Mouse (Mus musculus) midbrain, postnatal 0 days (tissue): ENCODE measurements around the gene Pcsk5. TPM values are rescaled to one million over a fixed set of nuclear protein-coding genes. Genes with fewer than 3 reads are reported as not detected.

Source experiments
- ATAC-seq: fragments of 200-750 bp; cut with Nextera tagmentation; 2 replicates; pipeline ENCODE4 v1.8.0; 2017; ENCODE audit warnings: moderate number of reproducible peaks, mild to moderate bottlenecking, moderate TSS enrichment, moderate library complexity; ENCODE audit not compliant: low FRiP score
- DNase-seq: peaks from one replicate; pipeline ENCODE4 v3.0.0-alpha.2; 2015; ENCODE audit warnings: low spot score
- H3K27ac ChIP-seq: fragments of 300-500 bp; sonication (generic); 2 replicates; pipeline ENCODE4 v1.5.1; 2014; ENCODE audit warnings: low read depth, mild to moderate bottlenecking, low read length, mixed read lengths
- H3K27me3 ChIP-seq: fragments of 300-500 bp; sonication (generic); 2 replicates; pipeline ENCODE4 v1.6.1; 2014; ENCODE audit warnings: low read length, control low read depth, mixed read lengths; ENCODE audit not compliant: insufficient read depth
- H3K36me3 ChIP-seq: fragments of 300-500 bp; sonication (generic); 2 replicates; pipeline ENCODE4 v1.6.1; 2014; ENCODE audit warnings: low read length, control low read depth, mixed read lengths; ENCODE audit not compliant: insufficient read depth
- H3K4me1 ChIP-seq: fragments of 300-500 bp; sonication (generic); 2 replicates; pipeline ENCODE4 v1.6.1; 2014; ENCODE audit warnings: mild to moderate bottlenecking, control low read depth, antibody characterized with exemption, low read length, mixed read lengths; ENCODE audit not compliant: insufficient read depth
- H3K4me2 ChIP-seq: fragments of 300-500 bp; sonication (generic); 2 replicates; pipeline ENCODE4 v1.6.1; 2014; ENCODE audit warnings: low read depth, mild to moderate bottlenecking, low read length, mixed read lengths; ENCODE audit not compliant: poor library complexity, severe bottlenecking
- H3K4me3 ChIP-seq: fragments of 300-500 bp; sonication (generic); 2 replicates; pipeline ENCODE4 v1.5.1; 2014; ENCODE audit warnings: low read depth, mild to moderate bottlenecking, low read length, moderate library complexity
- H3K9ac ChIP-seq: fragments of 300-500 bp; sonication (generic); replicated peaks from 2 replicates; pipeline ENCODE4 v1.6.1; 2014; ENCODE audit warnings: mild to moderate bottlenecking, low read length, moderate library complexity, mixed read lengths; ENCODE audit not compliant: poor library complexity, severe bottlenecking
- H3K9me3 ChIP-seq: fragments of 300-500 bp; sonication (generic); 2 replicates; pipeline ENCODE4 v1.6.1; 2016; ENCODE audit warnings: low read length, control low read depth
- CTCF ChIP-seq: IDR thresholded peaks from 2 replicates; pipeline ENCODE4 v1.5.1; 2016; ENCODE audit warnings: antibody characterized with exemption, mild to moderate bottlenecking
- WGBS: fragments of 180-500 bp; shearing (Covaris S2); extraction: QIAGEN DNeasy Blood & Tissue Kit; methylation state at CpG from one replicate; pipeline ENCODE4 v1.1.7; 2014; 5-methylcytosine and 5-hydroxymethylcytosine counted together
- polyA plus RNA-seq: library from polyadenylated mRNA; unstranded; fragments of >200 nt; fragmentation: Nextera tagmentation; extraction: Ambion mirVana; gene quantifications from 2 replicates; pipeline ENCODE4 v1.2.1, GENCODE M21; 2015
- total RNA-seq: library from RNA; depleted of rRNA; stranded (reverse); fragments of >200 nt; gene quantifications from 2 replicates; pipeline ENCODE4 v1.2.3, GENCODE M21; 2014

Pcsk5 gene
- total and polyA plus RNA-seq, 2 experiments from 2014 or later, result 8.8 TPM

DNA sequence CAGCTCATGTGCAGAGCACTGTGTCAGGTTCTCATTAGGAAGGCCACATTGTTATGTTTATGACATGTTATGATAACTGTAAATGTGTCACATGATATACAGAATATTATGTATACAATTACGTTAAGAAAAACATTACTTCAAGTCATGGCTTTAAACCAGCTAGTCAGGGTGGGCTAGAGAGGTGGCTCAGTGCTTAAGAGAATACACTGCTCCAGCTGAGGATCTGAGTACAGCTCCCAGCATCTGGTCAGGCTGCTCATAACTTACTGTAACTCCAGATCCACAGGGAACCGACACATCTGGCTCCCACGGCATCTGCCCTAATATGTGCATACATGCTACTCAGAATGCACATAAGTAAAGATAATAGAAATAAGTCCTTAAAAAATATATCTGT lies 187.5 kb downstream of the Pcsk5 start:
- no peaks in the 10 kb centered on the region for H3K36me3 ChIP-seq
- H3K27me3 ChIP-seq, result no peaks in the 10 kb centered on the region
- H3K4me1 ChIP-seq, result no peaks in the 10 kb centered on the region
- no peak overlapping the region for H3K4me3 ChIP-seq
- no peak overlapping the region for H3K4me2 ChIP-seq
- no peak overlapping the region for H3K27ac ChIP-seq
- no peak for TF ChIP-seq CTCF
- 83% methylated on average over 3 of the region's 3 CpGs for WGBS
- ATAC-seq (no peak), DNase-seq (no peak)
- H3K9me3 ChIP-seq, result no peaks in the 10 kb centered on the region
- H3K9ac ChIP-seq, result no peak overlapping the region

DNA sequence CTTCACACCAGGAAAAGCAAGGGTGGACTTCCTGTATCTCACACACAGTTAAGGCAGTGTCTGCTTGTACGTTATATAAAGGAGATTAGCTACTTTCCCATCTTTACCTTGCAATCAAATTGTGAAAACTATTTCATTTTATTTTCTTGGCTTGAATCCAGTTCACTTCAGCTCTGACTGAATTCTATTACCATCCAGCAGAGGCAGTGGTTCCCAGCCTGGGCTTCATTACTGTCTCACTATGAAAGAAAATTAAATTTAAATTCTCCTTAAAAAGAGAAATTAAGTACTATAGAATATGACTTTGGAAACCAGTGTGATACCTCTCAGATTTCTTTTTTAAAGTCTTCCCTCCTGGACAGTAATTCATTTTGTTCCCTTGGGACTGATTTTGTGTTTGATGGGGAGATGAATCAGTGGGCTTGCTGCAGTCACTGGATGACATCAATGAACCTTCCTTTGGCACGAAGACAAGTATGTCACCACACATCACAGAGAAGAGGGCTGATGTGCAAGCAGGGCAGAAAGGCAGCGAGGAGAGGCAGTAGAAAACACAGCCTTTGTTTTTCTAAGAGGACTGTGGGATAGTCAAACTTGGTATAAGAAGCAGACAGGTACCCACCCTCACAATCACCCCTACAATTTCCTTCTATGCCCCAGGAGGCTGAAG lies 194.2 kb downstream of the Pcsk5 start:
- Histone ChIP-seq H3K9ac (no peak overlapping the region), H3K27ac (no peak overlapping the region), H3K4me2 (no peak overlapping the region), H3K36me3 (no peaks in the 10 kb centered on the region), H3K4me1 (no peaks in the 10 kb centered on the region), H3K4me3 (no peak overlapping the region), H3K27me3 (no peaks in the 10 kb centered on the region), H3K9me3 (no peaks in the 10 kb centered on the region)
- TF ChIP-seq CTCF, result peak; percentile 42
- WGBS, result 45% methylated on average over 3 of the region's 3 CpGs
- ATAC-seq, result no peak
- DNase-seq, result peak; percentile 50

DNA sequence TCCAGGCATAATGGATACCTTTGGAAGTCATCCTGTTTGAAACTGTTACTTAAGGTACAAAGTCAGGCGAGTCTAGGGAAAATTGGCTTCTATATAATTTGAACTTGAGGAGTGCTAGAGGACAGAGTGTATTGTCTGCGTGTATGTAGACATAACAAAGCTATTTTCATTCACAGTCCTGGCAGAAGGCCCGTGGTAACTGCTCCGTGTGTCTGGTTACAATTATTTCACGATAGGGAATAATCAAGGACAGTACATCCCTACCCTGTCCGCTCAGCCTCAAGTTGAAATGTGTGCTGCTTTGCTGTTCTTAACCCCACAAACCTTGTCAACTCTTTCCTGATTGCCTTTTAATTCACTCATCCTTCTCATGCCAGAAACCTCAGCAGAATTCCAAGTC lies 201.4 kb downstream of the Pcsk5 start:
- H3K4me3 ChIP-seq, result no peak overlapping the region
- H3K4me2 ChIP-seq, result no peak overlapping the region
- TF ChIP-seq CTCF, result no peak
- no peaks in the 10 kb centered on the region for H3K4me1 ChIP-seq
- no peak overlapping the region for H3K27ac ChIP-seq
- H3K27me3 ChIP-seq, result no peaks in the 10 kb centered on the region
- H3K36me3 ChIP-seq, result no peaks in the 10 kb centered on the region
- H3K9ac ChIP-seq, result no peak overlapping the region
- 82% methylated on average over 6 of the region's 6 CpGs for WGBS
- no peak for DNase-seq
- H3K9me3 ChIP-seq, result no peaks in the 10 kb centered on the region
- ATAC-seq, result no peak

DNA sequence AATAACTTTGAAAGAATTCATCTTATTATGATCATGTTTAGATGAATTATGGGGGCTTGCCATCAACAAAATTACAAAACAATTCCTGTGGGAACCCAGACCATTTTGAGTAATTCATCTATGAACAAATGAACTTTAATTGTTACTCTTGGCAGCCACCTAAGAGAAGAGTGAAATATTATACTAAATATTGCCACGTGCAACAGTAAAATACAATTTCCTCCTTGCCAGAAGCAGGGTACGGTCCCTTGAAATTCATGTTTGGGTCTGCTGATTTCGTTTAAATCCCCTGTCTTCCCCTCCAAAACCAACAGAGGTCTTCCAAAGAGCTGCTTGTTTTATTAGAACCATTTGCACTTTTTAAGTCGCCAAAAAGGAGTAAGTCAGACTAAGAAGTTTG lies 221.8 kb downstream of the Pcsk5 start:
- Histone ChIP-seq H3K9ac (no peak overlapping the region), H3K4me1 (no peaks in the 10 kb centered on the region), H3K27ac (no peak overlapping the region), H3K4me2 (no peak overlapping the region), H3K36me3 (no peaks in the 10 kb centered on the region), H3K27me3 (no peaks in the 10 kb centered on the region), H3K9me3 (no peaks in the 10 kb centered on the region), H3K4me3 (no peak overlapping the region)
- no peak for TF ChIP-seq CTCF
- no peak for DNase-seq
- 77% methylated on average over 4 of the region's 4 CpGs for WGBS
- ATAC-seq, result no peak

DNA sequence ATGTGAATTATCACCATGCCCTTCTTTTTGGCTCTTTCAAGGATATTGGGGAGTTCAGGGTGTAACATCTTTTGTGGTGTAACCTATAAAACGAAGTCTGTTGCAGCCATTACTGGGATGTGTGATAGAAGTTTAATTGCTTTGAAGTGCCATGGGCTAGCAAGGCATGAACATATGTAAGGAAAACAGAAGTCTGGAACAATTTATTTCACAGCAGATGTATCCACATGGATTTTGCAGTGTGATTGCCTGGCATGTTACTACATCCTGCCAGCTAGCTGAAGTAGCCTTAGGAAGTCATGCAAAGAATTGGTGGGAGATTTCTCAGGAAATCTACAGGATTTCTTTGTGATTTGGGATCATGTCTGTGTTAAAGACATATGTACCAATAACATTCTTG lies 230.9 kb downstream of the Pcsk5 start:
- ATAC-seq (no peak), DNase-seq (no peak)
- no peak overlapping the region for H3K27ac ChIP-seq
- H3K9me3 ChIP-seq, result no peaks in the 10 kb centered on the region
- H3K4me3 ChIP-seq, result no peak overlapping the region
- H3K4me1 ChIP-seq, result no peaks in the 10 kb centered on the region
- H3K36me3 ChIP-seq, result no peaks in the 10 kb centered on the region
- 64% methylated on average over 1 of the region's 1 CpGs for WGBS
- no peak overlapping the region for H3K9ac ChIP-seq
- no peak for TF ChIP-seq CTCF
- H3K27me3 ChIP-seq, result no peaks in the 10 kb centered on the region
- H3K4me2 ChIP-seq, result no peak overlapping the region

DNA sequence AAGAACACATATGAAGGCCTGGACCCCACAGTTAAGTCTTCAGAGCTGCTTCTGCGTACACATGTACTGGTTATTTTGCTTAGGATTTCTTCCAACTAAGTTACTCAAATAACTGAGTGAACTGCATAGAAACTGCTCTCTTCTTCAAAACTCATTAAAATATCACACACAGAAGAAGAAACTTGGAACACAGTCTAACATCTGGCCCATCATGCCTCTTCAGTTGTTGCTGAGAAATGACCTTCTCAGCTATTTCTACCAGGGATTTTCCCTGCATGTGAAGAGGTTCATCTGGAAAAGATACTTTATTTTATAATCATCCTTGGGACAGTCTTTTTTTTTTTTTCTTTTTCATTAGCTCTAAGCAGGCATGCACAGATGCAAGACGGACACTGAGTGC lies 231.3 kb downstream of the Pcsk5 start:
- H3K9ac ChIP-seq, result no peak overlapping the region
- H3K9me3 ChIP-seq, result no peaks in the 10 kb centered on the region

More for the DNA sequence above, 231.3 kb downstream of the Pcsk5 start:
- no peak for TF ChIP-seq CTCF
- DNase-seq (no peak), ATAC-seq (no peak)
- Histone ChIP-seq H3K4me1 (no peaks in the 10 kb centered on the region), H3K36me3 (no peaks in the 10 kb centered on the region), H3K27ac (no peak overlapping the region), H3K4me3 (no peak overlapping the region), H3K4me2 (no peak overlapping the region), H3K27me3 (no peaks in the 10 kb centered on the region)
- WGBS, result 84% methylated on average over 2 of the region's 2 CpGs
